Mouse (Mus musculus): ENCODE data around the gene Qpct. TPM values are rescaled to one million over a fixed set of nuclear protein-coding genes. Genes with fewer than 3 reads are reported as not detected.

Qpct gene
- polyA plus RNA-seq, 1 experiment from 2014 or later: 7.4 TPM

DNA sequence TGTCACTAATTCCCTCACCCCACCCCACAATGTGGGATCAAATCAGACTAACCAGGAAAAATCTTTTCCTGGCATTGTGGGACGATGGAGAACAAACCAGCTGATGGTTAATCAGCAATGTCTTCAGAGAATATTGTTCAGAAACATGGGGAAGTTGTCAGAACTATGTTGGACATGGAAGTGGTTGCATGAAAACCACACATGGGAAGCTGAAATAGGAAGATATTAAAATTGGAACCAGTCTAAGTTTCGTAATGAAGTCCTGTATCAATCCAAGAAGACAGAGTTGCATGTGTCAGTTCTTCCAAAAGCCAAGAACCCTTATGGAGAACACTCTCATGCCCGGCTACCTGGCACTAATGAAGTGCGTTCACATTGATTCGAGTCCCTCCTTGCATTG, 20.1 kb upstream of the Qpct start:
- H3K9me3 ChIP-seq: no peaks in the 10 kb centered on the region
- no peaks in the 10 kb centered on the region for H3K4me1 ChIP-seq
- H3K36me3 ChIP-seq: no peaks in the 10 kb centered on the region
- 82% methylated on average over 5 of the region's 5 CpGs for WGBS
- no peak overlapping the region for H3K27ac ChIP-seq
- no peak overlapping the region for H3K4me2 ChIP-seq (replicated peaks)
- no peak overlapping the region for H3K9ac ChIP-seq
- no peak for ATAC-seq (ENCODE audit: insufficient number of reproducible peaks, insufficient read depth, low FRiP score, low TSS enrichment)
- no peak overlapping the region for H3K4me3 ChIP-seq
- H3K27me3 ChIP-seq: no peaks in the 10 kb centered on the region

DNA sequence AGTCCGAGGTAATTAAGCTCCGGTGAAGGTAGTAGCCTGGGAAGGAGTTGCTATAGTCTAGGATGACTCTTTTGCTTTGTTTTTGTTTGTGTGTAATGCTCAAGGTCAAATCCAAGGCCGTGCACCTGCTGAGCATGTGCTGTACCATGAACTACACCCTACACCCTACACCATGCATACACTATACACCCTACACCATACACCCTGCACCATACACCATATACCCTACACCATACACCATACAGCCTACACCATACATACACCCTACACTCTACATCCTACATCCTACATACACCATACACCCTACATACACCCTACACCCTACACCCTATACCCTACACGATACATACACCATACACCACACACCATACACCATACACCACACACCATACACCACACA, 18.9 kb upstream of the Qpct start:
- H3K4me3 ChIP-seq: no peak overlapping the region
- H3K9ac ChIP-seq: peak overlapping the region; percentile 34; the same call in 1 of the 2 replicates
- no peaks in the 10 kb centered on the region for H3K4me1 ChIP-seq
- H3K36me3 ChIP-seq: no peaks in the 10 kb centered on the region
- no peaks in the 10 kb centered on the region for H3K9me3 ChIP-seq
- WGBS: 80% methylated on average over 4 of the region's 4 CpGs
- ATAC-seq (ENCODE audit: insufficient number of reproducible peaks, insufficient read depth, low FRiP score, low TSS enrichment): peak; percentile 41; the same call in 1 of the 2 replicates
- H3K27ac ChIP-seq: no peak overlapping the region
- no peak overlapping the region for H3K4me2 ChIP-seq (replicated peaks)
- H3K27me3 ChIP-seq: no peaks in the 10 kb centered on the region

DNA sequence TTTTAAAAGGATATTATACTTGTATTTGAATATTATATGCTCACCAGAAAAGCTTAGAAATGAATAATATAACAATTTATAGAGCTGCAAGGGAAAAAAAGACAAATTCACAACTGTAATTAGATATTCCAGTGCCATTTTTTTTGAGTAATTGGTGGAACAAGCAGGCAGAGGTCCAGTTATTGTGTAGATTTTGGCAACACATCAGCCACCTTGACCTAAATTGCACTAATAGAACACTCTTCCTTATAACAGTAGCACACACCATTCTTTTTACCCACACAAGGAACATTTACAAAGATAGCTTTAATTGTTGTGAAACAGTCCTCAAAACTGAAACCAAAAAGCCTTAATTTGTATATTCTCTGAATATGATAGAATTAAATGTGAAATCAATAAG, 12.0 kb upstream of the Qpct start:
- Histone ChIP-seq H3K9ac (no peak overlapping the region), H3K4me3 (no peak overlapping the region), H3K9me3 (no peaks in the 10 kb centered on the region), H3K4me2 (replicated peaks) (no peak overlapping the region), H3K4me1 (no peaks in the 10 kb centered on the region), H3K36me3 (no peaks in the 10 kb centered on the region), H3K27me3 (no peaks in the 10 kb centered on the region), H3K27ac (no peak overlapping the region)
- ATAC-seq (ENCODE audit: insufficient number of reproducible peaks, insufficient read depth, low FRiP score, low TSS enrichment): no peak

DNA sequence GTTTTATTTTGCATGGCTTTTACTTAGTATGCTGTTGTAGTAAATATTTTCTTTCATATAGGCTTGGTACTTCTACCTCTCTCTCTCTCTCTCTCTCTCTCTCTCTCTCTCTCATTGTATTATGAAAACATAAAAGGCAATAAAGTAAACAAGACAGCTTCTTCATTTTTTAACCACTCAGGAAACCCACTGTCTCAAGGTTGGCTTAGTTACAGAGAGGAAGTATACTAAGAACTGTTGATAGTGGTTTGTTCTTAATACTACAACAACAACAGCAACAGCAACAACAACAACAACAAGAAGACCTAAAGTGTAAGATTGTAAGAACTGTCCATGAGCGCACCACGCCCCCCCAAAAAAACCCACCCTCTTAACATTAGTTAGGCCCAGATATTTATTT, 8.0 kb upstream of the Qpct start:
- Histone ChIP-seq H3K4me3 (no peak overlapping the region), H3K36me3 (no peaks in the 10 kb centered on the region), H3K4me2 (replicated peaks) (no peak overlapping the region), H3K9me3 (no peaks in the 10 kb centered on the region), H3K27ac (no peak overlapping the region), H3K27me3 (no peaks in the 10 kb centered on the region), H3K4me1 (no peaks in the 10 kb centered on the region), H3K9ac (no peak overlapping the region)
- no peak for ATAC-seq (ENCODE audit: insufficient number of reproducible peaks, insufficient read depth, low FRiP score, low TSS enrichment)
- 93% methylated on average over 2 of the region's 2 CpGs for WGBS

DNA sequence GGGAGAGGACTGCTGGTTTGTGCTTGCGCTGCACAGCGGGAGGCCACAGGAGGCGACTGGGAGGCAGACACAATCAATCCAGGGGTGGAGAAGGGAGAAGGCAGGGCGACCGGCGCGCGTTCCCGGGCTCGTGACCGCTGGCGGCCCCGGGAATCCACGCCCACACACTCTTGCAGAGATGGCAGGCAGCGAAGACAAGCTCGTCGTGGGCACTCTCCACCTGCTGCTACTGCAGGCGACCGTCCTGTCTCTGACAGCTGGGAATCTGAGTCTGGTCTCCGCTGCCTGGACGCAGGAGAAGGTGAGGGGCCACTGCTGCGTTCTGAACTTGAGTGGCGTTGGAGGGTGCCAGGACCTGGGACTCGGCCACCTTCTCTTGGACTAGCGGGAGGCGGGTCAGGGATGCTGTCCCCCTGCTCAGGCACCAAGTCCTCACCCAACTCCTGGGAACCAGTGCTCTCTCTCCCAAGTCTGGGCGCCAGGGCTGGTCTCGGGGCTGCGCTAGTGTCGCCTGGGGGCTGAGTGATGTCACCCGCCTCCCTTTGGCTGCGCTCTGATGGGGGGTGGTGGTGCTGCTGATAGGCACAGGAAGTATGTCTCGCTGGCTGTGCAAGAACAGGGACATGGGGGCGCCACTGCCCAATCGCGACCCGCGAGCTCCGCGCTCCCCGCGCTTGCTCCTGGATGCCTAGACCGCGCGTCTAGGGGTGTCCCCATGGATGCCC, 544 bp downstream of the Qpct start:
- ATAC-seq (ENCODE audit: insufficient number of reproducible peaks, insufficient read depth, low FRiP score, low TSS enrichment): peak; percentile 69; the same call in 1 of the 2 replicates
- Histone ChIP-seq H3K27me3 (peaks cover 19% of the 10 kb centered on the region), H3K36me3 (no peaks in the 10 kb centered on the region), H3K9ac (peak overlapping the region; percentile 56), H3K4me2 (replicated peaks) (peak overlapping the region; percentile 96), H3K4me3 (peak overlapping the region; percentile 61), H3K27ac (no peak overlapping the region), H3K4me1 (no peaks in the 10 kb centered on the region), H3K9me3 (no peaks in the 10 kb centered on the region)
- under 1% methylated on average over 45 of the region's 45 CpGs for WGBS

DNA sequence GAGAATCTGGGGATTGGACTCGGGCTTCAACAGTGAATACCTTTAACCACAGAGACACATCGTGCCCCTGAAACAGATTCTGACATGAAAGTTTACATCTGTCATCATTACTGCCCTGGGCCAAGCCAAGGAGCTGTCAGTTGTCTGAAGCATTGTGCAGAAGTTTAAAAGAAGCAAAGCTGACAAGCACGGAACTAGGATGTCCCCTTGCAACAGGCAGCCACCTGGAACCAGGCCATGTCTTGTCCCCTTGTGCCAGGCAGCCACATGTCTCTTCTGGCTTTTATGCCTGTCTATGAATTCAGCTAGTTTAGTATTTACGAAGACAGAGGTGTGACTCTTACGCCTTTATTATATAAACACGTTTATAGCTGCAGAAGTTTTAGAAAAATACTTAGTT, 6.6 kb downstream of the Qpct start:
- Histone ChIP-seq H3K4me3 (no peak overlapping the region), H3K27ac (no peak overlapping the region), H3K9me3 (no peaks in the 10 kb centered on the region), H3K4me1 (peaks cover 6% of the 10 kb centered on the region; the same call in 1 of the 2 replicates), H3K4me2 (replicated peaks) (no peak overlapping the region), H3K36me3 (no peaks in the 10 kb centered on the region), H3K9ac (no peak overlapping the region), H3K27me3 (peaks cover 13% of the 10 kb centered on the region)
- WGBS: 69% methylated on average over 6 of the region's 6 CpGs
- ATAC-seq (ENCODE audit: insufficient number of reproducible peaks, insufficient read depth, low FRiP score, low TSS enrichment): no peak

DNA sequence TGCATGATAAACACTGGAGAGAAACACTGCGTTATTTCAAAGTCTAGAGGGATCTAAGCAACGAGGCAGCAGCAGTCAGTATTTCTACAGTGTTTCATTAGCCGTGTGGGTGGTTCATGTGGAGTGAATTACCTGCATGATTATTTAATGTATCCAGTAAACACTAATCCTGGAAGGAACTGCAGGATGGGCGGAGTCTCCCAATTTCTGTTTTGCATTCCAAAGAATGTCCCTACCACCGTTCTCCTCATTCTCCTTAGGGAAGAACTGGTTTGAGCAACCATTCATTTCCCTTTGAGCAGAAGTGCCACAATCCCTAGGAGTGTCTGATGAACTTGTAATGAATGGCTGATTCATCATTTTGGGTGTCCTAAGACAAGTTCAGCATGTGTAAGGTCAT, 8.5 kb downstream of the Qpct start:
- Histone ChIP-seq H3K9ac (no peak overlapping the region), H3K4me1 (peaks cover 6% of the 10 kb centered on the region; the same call in 1 of the 2 replicates), H3K4me2 (replicated peaks) (no peak overlapping the region), H3K27me3 (no peaks in the 10 kb centered on the region), H3K4me3 (no peak overlapping the region), H3K9me3 (no peaks in the 10 kb centered on the region), H3K36me3 (no peaks in the 10 kb centered on the region), H3K27ac (no peak overlapping the region)
- WGBS: 53% methylated on average over 5 of the region's 5 CpGs
- ATAC-seq (ENCODE audit: insufficient number of reproducible peaks, insufficient read depth, low FRiP score, low TSS enrichment): no peak

DNA sequence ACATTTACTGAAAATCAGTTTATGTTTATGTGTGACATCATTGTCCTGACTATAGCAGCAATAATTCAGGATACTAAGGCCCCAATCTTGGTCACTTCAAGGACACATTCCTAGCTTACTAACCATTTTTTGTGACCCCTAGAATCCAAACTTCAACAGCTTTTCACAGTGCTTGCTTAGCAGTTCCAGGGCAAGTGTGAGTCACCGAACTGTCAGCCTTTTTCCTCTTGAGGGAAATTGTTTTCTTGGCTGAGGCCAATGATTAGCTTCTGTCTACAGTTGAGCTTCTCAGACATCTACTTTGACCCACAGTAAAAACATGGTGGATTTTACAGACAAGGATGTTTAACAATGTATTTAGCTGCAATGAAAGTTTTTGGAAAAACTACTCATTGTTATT, 12.5 kb downstream of the Qpct start:
- Histone ChIP-seq H3K36me3 (no peaks in the 10 kb centered on the region), H3K4me3 (no peak overlapping the region), H3K9me3 (no peaks in the 10 kb centered on the region), H3K9ac (no peak overlapping the region), H3K27me3 (no peaks in the 10 kb centered on the region), H3K27ac (no peak overlapping the region), H3K4me2 (replicated peaks) (no peak overlapping the region), H3K4me1 (peaks cover 6% of the 10 kb centered on the region; the same call in 1 of the 2 replicates)
- ATAC-seq (ENCODE audit: insufficient number of reproducible peaks, insufficient read depth, low FRiP score, low TSS enrichment): no peak
- 69% methylated on average over 1 of the region's 1 CpGs for WGBS

DNA sequence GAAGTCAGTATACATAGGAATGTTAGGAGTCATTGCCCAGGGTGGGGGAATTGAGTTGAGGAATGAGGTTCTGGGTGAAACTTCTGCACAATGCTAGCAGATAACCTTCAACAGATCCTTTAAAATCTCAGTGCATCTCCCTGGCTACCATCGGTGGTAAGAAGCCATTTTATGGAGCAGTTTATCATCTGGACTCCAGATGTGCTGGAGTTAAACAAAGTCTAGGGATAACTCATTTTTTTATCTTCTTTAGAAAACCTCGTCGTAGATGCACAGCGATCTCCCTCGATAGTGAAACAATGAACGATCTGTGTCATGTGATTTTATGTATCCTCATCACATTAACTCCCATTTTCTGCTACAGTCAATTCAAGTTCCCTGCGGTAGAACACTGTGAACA, 16.9 kb downstream of the Qpct start:
- ATAC-seq (ENCODE audit: insufficient number of reproducible peaks, insufficient read depth, low FRiP score, low TSS enrichment): no peak

DNA sequence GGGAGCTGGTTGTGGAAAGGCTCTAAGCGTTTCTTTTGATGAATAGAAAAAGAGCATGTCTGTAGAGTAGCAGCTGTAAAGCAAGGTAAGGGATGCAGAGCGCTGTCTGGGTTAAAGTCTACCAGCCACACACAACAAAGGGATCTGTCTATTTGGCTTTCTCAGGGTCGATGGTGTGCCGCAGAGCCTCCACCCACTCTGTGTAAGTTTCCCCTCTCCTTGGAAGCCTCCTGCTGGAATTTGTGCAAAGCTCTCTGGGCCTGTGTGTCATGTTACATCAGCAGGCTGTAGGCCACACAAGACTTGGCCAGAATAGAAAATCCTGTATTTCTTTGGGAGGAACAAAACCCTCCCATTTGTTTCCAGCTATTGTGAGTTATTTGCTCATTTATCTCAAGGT, 17.3 kb downstream of the Qpct start:
- ATAC-seq (ENCODE audit: insufficient number of reproducible peaks, insufficient read depth, low FRiP score, low TSS enrichment): peak; percentile 87; the same call in 1 of the 2 replicates
- H3K27me3 ChIP-seq: no peaks in the 10 kb centered on the region
- H3K9ac ChIP-seq: no peak overlapping the region
- no peak overlapping the region for H3K4me3 ChIP-seq
- no peak overlapping the region for H3K4me2 ChIP-seq (replicated peaks)
- peak overlapping the region; percentile 63 for H3K27ac ChIP-seq
- H3K9me3 ChIP-seq: no peaks in the 10 kb centered on the region
- 32% methylated on average over 4 of the region's 4 CpGs for WGBS
- no peaks in the 10 kb centered on the region for H3K36me3 ChIP-seq
- 0 out of 2 replicates have a peak, but pooled peaks cover 9% of the 10 kb centered on the region for H3K4me1 ChIP-seq

More for the DNA sequence above, 16.9 kb downstream of the Qpct start:
- H3K4me3 ChIP-seq: no peak overlapping the region
- H3K27ac ChIP-seq: peak overlapping the region; percentile 63
- H3K4me1 ChIP-seq: 0 out of 2 replicates have a peak, but pooled peaks cover 9% of the 10 kb centered on the region
- 48% methylated on average over 7 of the region's 7 CpGs for WGBS
- no peaks in the 10 kb centered on the region for H3K36me3 ChIP-seq
- H3K9ac ChIP-seq: no peak overlapping the region
- no peak overlapping the region for H3K4me2 ChIP-seq (replicated peaks)
- no peaks in the 10 kb centered on the region for H3K9me3 ChIP-seq
- no peaks in the 10 kb centered on the region for H3K27me3 ChIP-seq

DNA sequence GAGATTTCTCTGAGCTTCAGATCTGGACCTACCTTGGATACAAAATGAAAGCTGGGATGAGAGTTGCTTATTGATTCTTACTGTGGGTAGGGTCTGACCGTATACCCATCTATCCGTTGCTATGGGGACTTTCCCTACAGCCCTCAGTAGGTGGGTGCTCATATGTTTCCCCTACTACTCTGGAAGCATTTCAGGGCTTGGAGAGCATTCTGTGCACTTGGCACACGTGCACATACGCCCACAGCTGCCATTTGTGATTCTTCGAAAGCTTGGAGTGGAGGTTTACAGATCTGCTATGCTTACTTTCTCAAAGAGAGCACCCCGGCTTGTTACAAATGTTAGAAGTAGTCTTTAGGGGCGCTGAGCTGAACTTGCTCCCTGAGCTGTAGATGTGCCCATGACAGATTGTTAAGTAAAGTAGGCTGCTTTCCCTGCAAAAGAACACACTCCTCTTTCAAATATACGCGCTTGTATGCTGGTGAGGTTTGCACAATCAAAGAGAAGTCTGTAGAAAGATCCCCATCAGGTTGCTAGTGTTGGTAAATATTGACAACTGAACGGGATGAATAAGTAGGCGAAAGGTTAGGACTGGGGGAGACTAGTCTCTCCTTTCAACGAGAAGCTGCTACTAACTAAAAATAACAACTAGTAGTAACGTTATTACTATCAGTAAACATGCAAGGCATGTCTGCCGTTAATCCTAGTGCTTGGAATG, 18.2 kb downstream of the Qpct start:
- Histone ChIP-seq H3K27me3 (no peaks in the 10 kb centered on the region), H3K9me3 (no peaks in the 10 kb centered on the region), H3K4me3 (no peak overlapping the region), H3K9ac (no peak overlapping the region), H3K4me1 (0 out of 2 replicates have a peak, but pooled peaks cover 9% of the 10 kb centered on the region), H3K4me2 (replicated peaks) (no peak overlapping the region), H3K27ac (peak overlapping the region; percentile 63; the same call in 1 of the 2 replicates), H3K36me3 (no peaks in the 10 kb centered on the region)
- 89% methylated on average over 14 of the region's 14 CpGs for WGBS
- no peak for ATAC-seq (ENCODE audit: insufficient number of reproducible peaks, insufficient read depth, low FRiP score, low TSS enrichment)

DNA sequence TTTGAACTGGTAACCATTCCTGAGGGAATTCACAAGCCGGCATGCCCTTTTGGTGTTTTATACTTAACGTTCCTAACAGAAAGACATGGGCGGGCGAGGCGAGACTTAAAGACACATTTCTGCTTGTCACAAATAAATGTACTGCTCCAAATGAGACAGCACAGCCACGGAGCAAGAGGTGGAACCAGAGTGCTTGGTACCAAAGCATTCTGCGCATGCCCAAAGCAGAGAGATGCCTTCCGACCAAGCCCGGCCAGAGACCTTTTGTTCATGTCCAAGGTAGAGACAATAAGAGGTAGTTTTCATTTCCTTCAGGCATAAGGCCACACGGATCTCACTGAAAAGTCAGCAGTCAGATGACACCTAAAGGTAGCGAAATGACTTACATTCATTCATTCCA, 20.2 kb downstream of the Qpct start:
- ATAC-seq (ENCODE audit: insufficient number of reproducible peaks, insufficient read depth, low FRiP score, low TSS enrichment): no peak
- Histone ChIP-seq H3K36me3 (no peaks in the 10 kb centered on the region), H3K27me3 (no peaks in the 10 kb centered on the region), H3K27ac (no peak overlapping the region), H3K4me1 (0 out of 2 replicates have a peak, but pooled peaks cover 9% of the 10 kb centered on the region), H3K4me3 (no peak overlapping the region), H3K4me2 (replicated peaks) (no peak overlapping the region), H3K9ac (no peak overlapping the region), H3K9me3 (no peaks in the 10 kb centered on the region)
- WGBS: 66% methylated on average over 11 of the region's 11 CpGs
